Mouse (Mus musculus) intestine, embryonic 14.5 days (tissue): Measurements from ENCODE around the gene Dpep3. TPM values are rescaled to one million over a fixed set of nuclear protein-coding genes. Genes with fewer than 3 reads are reported as not detected.

Source experiments
- ATAC-seq: fragments of 200-750 bp; cut with Nextera tagmentation; replicated peaks from 2 replicates; pipeline ENCODE4 v1.8.0; 2017; ENCODE audit warnings: low read depth, moderate number of reproducible peaks, moderate TSS enrichment, moderate library complexity; ENCODE audit not compliant: low FRiP score, low TSS enrichment
- DNase-seq: peaks from one replicate; pipeline ENCODE4 v3.0.0-alpha.2; 2018; ENCODE audit warnings: low spot score
- H3K27ac ChIP-seq: fragments of 300-500 bp; sonication (generic); 2 replicates; pipeline ENCODE4 v1.5.1; 2014; ENCODE audit warnings: low read depth, mild to moderate bottlenecking, control low read depth
- H3K27me3 ChIP-seq: fragments of 300-500 bp; sonication (generic); replicated peaks from 2 replicates; pipeline ENCODE4 v1.6.1; 2014; ENCODE audit warnings: low read length, control low read depth; ENCODE audit not compliant: control insufficient read depth, insufficient read depth
- H3K36me3 ChIP-seq: fragments of 300-500 bp; sonication (generic); 2 replicates; pipeline ENCODE4 v1.6.1; 2014; ENCODE audit warnings: low read length, control low read depth; ENCODE audit not compliant: control insufficient read depth, insufficient read depth
- H3K4me1 ChIP-seq: fragments of 300-500 bp; sonication (generic); replicated peaks from 2 replicates; pipeline ENCODE4 v1.6.1; 2014; ENCODE audit warnings: low read length, control low read depth, mixed read lengths; ENCODE audit not compliant: control insufficient read depth, insufficient read depth
- H3K4me2 ChIP-seq: fragments of 300-500 bp; sonication (generic); 2 replicates; pipeline ENCODE4 v1.6.1; 2014; ENCODE audit warnings: low read length
- H3K4me3 ChIP-seq: fragments of 300-500 bp; sonication (generic); 2 replicates; pipeline ENCODE4 v1.5.1; 2014; ENCODE audit warnings: low read depth, low read length, control low read depth, mixed read lengths
- H3K9ac ChIP-seq: fragments of 300-500 bp; sonication (generic); 2 replicates; pipeline ENCODE4 v1.6.1; 2014; ENCODE audit warnings: mild to moderate bottlenecking, low read length
- H3K9me3 ChIP-seq: fragments of 300-500 bp; sonication (generic); 2 replicates; pipeline ENCODE4 v1.6.1; 2016; ENCODE audit warnings: low read length, control low read depth; ENCODE audit not compliant: control insufficient read depth
- WGBS: fragments of 180-500 bp; shearing (Covaris S2); extraction: QIAGEN DNeasy Blood & Tissue Kit; methylation state at CpG from one replicate; pipeline ENCODE4 v1.1.7; 2014; 5-methylcytosine and 5-hydroxymethylcytosine counted together
- polyA plus RNA-seq: library from polyadenylated mRNA; unstranded; fragments of >200 nt; fragmentation: Nextera tagmentation; extraction: Ambion mirVana; gene quantifications from 2 replicates; pipeline ENCODE4 v1.2.1, GENCODE M21; 2014

The Dpep3 gene
- polyA plus RNA-seq, 1 experiment from 2014 or later = not detected

DNA sequence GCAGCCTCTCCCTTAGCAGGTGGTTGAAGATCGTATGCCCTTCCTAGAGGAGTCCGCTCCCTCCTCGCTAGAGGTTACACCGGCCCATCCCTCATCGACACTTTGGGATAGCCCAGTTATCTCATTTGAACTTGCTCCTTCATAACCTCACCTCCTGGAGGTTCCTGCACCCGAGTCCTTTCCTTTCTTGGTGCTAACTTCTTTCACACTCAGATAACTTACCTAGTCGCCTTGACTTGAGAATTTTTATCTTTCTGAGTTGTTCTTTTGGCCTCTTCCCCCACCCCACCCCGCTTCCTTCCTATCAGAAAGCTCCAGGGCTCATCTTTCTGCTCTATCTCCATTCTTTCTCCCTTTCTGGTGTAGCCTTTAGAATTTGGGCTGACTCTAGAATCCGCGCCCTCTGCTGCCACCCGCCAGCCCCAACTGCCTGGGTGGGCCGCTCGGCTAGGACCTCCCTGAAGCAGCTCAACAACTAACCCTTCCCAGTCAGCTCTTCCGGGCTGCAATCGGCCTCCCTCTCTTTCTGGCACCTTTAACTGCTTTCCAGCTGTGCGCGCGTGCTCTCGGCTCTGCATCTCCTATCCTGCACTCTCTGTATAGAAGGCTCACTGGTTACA lies 12.4 kb downstream of the Dpep3 start:
- ATAC-seq (no peak), DNase-seq (peak; percentile 72)
- Histone ChIP-seq H3K9ac (peak overlapping the region; percentile 8; the same call in 1 of the 2 replicates), H3K4me3 (peak overlapping the region; percentile 78), H3K4me2 (peak overlapping the region; percentile 66), H3K27me3 (no peaks in the 10 kb centered on the region), H3K36me3 (no peaks in the 10 kb centered on the region), H3K4me1 (peaks cover 18% of the 10 kb centered on the region), H3K27ac (peak overlapping the region; percentile 51), H3K9me3 (no peaks in the 10 kb centered on the region)
- 10% methylated on average over 19 of the region's 19 CpGs for WGBS

DNA sequence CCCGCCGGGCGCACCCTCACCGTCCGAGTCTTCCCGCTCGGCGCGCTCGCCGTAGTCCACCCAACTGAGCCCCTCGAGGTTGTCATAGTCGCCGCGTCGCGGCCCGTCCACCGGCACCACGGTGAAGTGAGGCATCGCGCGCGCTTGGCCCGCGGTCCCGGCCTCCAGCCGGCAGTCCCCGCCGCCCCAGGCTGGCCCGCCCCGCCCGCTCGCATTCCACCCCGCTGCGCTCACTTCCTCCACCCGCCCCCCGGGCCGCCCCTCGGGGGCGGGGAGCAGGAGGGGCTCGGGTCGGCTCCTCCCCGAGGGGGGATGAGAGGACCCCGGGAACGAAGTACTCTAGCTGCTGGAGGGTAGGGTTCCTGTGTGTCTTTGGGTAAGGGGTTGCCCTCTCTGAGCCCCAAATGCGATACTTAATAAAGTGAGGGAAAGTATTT lies 13.3 kb downstream of the Dpep3 start, which contains the start of gene Slc12a4:
Gene Slc12a4, minus strand, starts transcription at position 193 of the 437 bp plus-strand sequence.
- Histone ChIP-seq H3K9ac (peak within 1 kb of the TSS; percentile 91), H3K36me3 (no peaks in the 10 kb centered on the region), H3K4me3 (peak within 1 kb of the TSS; percentile 78), H3K27me3 (no peaks in the 10 kb centered on the region), H3K4me1 (peaks cover 18% of the 10 kb centered on the region), H3K27ac (peak within 1 kb of the TSS; percentile 92), H3K9me3 (no peaks in the 10 kb centered on the region), H3K4me2 (peak within 1 kb of the TSS; percentile 66)
- WGBS = under 1% methylated on average over 47 of the region's 47 CpGs
- DNase-seq (peak; percentile 90), ATAC-seq (peak; percentile 94)

DNA sequence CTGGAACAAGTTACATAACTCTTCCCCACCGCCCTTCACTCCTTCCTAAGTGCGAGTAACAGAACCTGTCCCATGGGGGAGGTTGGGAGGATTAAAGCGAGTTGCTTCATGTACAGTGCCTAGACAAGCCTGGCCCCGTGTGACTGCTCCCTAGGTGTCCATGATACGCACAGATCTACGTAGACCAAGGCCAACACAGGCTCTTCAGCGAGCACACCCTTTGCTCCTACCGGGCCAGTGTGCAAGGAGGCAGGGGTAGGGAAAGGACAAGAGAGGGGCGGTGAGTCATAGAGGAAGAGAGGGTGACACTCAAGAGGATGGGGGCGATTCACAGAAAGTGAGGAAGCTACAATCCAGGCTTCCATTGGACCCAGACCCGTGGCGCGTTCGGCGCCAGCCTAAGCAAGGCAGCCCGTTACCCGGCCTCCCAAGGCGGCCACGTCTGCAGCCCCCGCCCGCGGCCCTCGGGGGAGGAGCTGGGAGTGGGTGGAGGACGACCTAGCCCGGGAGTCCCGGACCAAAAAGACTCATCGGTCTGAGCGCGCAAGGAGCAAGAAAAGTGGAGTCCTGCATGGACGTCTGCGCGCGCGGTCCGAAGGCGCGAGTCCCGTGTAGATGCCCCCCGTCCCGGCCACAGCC lies 13.8 kb downstream of the Dpep3 start:
- DNase-seq = peak; percentile 83
- peaks cover 3% of the 10 kb centered on the region; the same call in 1 of the 2 replicates for H3K36me3 ChIP-seq
- H3K27me3 ChIP-seq = no peaks in the 10 kb centered on the region
- H3K9ac ChIP-seq = peak overlapping the region; percentile 91
- ATAC-seq = peak; percentile 74
- H3K4me1 ChIP-seq = peaks cover 18% of the 10 kb centered on the region
- H3K4me2 ChIP-seq = peak overlapping the region; percentile 66
- peak overlapping the region; percentile 92 for H3K27ac ChIP-seq
- H3K4me3 ChIP-seq = peak overlapping the region; percentile 78
- H3K9me3 ChIP-seq = no peaks in the 10 kb centered on the region
- 1% methylated on average over 34 of the region's 40 CpGs for WGBS

- WGBS = 56% methylated on average over 12 of the region's 12 CpGs
- Histone ChIP-seq H3K27ac (no peak overlapping the region), H3K4me1 (peaks cover 18% of the 10 kb centered on the region), H3K4me2 (peak overlapping the region; percentile 66), H3K36me3 (peaks cover 9% of the 10 kb centered on the region; the same call in 1 of the 2 replicates), H3K9me3 (no peaks in the 10 kb centered on the region), H3K4me3 (peak overlapping the region; percentile 78), H3K27me3 (no peaks in the 10 kb centered on the region), H3K9ac (peak overlapping the region; percentile 91)
- ATAC-seq (no peak), DNase-seq (peak; percentile 55)
Measured at GRCm38 (mm10) chr8:105964506-105965265, 14.5 kb downstream of the Dpep3 start.

DNA sequence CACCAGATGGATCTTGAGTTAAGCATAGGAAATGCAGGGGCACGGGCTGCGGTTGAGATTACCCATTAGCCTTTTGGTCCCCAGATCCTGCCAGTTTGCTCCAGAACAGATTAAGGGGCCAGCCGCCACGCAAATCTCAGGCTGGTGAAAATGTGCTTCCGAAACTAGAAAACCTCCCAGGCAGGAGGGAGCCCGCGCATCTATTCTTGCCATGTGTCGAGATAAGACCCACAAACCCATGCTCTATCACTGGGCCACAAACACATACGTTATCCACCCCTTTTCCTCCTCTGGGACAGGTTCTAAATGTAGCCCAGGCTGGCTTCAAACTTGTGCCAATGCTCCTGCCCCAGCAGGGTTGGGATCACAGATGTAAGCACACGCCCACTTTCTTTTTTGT lies 17.7 kb downstream of the Dpep3 start:
- H3K27ac ChIP-seq = no peak overlapping the region
- peaks cover 13% of the 10 kb centered on the region for H3K4me1 ChIP-seq
- no peaks in the 10 kb centered on the region for H3K27me3 ChIP-seq
- H3K9me3 ChIP-seq = no peaks in the 10 kb centered on the region
- H3K4me3 ChIP-seq = no peak overlapping the region
- no peak overlapping the region for H3K9ac ChIP-seq
- no peak overlapping the region for H3K4me2 ChIP-seq
- DNase-seq (no peak), ATAC-seq (no peak)
- peaks cover 24% of the 10 kb centered on the region for H3K36me3 ChIP-seq
- 86% methylated on average over 10 of the region's 10 CpGs for WGBS

GRCm38 (mm10) chr8:105961101-105961500 lies 18.1 kb downstream of the Dpep3 start:
- Histone ChIP-seq H3K4me1 (peaks cover 9% of the 10 kb centered on the region), H3K9ac (no peak overlapping the region), H3K27me3 (no peaks in the 10 kb centered on the region), H3K36me3 (peaks cover 29% of the 10 kb centered on the region), H3K9me3 (no peaks in the 10 kb centered on the region), H3K4me2 (no peak overlapping the region), H3K4me3 (no peak overlapping the region), H3K27ac (no peak overlapping the region)
- DNase-seq (no peak), ATAC-seq (no peak)
- WGBS = 77% methylated on average over 14 of the region's 14 CpGs

DNA sequence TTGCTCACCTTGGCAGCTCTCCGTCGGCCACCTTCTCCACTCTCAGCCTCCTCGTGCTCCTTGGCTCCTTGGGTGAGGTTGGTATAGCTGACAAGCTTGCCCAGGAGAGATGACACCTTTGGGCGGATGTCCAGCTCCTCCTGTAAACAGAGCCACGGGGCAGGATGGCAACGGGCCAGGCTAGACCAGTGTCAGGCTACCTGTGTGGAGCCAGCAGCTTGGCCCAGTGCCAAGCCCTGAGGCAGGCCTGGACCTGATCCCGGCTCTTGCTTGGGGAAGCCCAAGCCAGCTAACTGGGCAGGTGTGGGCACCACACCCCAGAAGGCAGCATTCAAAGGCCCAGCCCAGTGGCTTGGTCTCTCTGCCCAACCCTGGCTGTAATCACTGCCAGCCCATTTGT lies 19.9 kb downstream of the Dpep3 start:
- ATAC-seq = no peak
- no peak overlapping the region for H3K4me3 ChIP-seq
- DNase-seq = no peak
- no peaks in the 10 kb centered on the region for H3K9me3 ChIP-seq
- peaks cover 42% of the 10 kb centered on the region for H3K36me3 ChIP-seq
- no peak overlapping the region for H3K4me2 ChIP-seq
- no peak overlapping the region for H3K27ac ChIP-seq
- H3K9ac ChIP-seq = no peak overlapping the region
- peaks cover 6% of the 10 kb centered on the region for H3K4me1 ChIP-seq
- WGBS = 85% methylated on average over 7 of the region's 7 CpGs
- H3K27me3 ChIP-seq = no peaks in the 10 kb centered on the region

- Histone ChIP-seq H3K9me3 (no peaks in the 10 kb centered on the region), H3K36me3 (peaks cover 57% of the 10 kb centered on the region), H3K4me1 (no peaks in the 10 kb centered on the region), H3K4me2 (no peak overlapping the region), H3K9ac (no peak overlapping the region), H3K4me3 (no peak overlapping the region), H3K27me3 (no peaks in the 10 kb centered on the region), H3K27ac (no peak overlapping the region)
- ATAC-seq = no peak
- DNase-seq = no peak
- 73% methylated on average over 3 of the region's 4 CpGs for WGBS
Measured at GRCm38 (mm10) chr8:105957813-105958212, 21.4 kb downstream of the Dpep3 start.
